Mouse (Mus musculus) CD8-positive naive resting alpha-beta T cell, adult 2 months (primary cell): ENCODE measurements around the gene Pck2.
A peak's percentile ranks its signal among the peaks of the same experiment; 100 is the strongest.

Experiments used
- DNase-seq, 2 experiments: peaks; one replicate each; pipeline ENCODE4 v3.0.0; 2022; ENCODE audit warnings: low read depth in 2 of 2, low spot score in 2 of 2

Pck2 gene

GRCm38 (mm10) chr14:55540067-55540786 is at the start of gene Pck2:
Pck2 (plus strand) TSS chr14:55540266.
- DNase-seq = peak in 1 of 2 experiments; percentile 34

- DNase-seq = peak; percentile 28 to 35
Measured at GRCm38 (mm10) chr14:55490361-55491201, 49.5 kb upstream of the Pck2 start, which contains the start of gene Carmil3. Carmil3 (plus strand) TSS chr14:55490651.

GRCm38 (mm10) chr14:55491291-55491833 is 48.7 kb upstream of the Pck2 start:
- DNase-seq = peak in 1 of 2 experiments; percentile 14

DNA sequence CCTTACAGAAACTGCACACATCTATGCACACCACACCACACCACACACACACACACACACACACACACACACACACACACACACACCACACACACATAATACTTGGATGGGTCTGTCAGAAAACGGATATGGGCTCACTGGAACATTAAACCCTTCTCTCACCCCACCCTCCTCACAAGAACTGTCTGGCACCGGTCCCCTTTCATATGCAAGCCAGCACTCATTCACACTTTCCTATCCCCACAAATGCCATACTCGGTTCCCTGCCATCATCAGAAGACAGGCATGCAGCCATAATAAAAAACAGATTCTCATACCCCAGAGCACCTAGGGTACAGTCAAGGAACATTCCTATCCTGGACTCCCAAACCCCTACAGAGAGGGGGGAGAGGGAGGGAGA is 48.0 kb upstream of the Pck2 start:
- DNase-seq = no peak

GRCm38 (mm10) chr14:55495509-55496240 is 44.4 kb upstream of the Pck2 start:
- DNase-seq = no peak

- DNase-seq = no peak
Measured at GRCm38 (mm10) chr14:55496761-55497448, 43.2 kb upstream of the Pck2 start.

DNA sequence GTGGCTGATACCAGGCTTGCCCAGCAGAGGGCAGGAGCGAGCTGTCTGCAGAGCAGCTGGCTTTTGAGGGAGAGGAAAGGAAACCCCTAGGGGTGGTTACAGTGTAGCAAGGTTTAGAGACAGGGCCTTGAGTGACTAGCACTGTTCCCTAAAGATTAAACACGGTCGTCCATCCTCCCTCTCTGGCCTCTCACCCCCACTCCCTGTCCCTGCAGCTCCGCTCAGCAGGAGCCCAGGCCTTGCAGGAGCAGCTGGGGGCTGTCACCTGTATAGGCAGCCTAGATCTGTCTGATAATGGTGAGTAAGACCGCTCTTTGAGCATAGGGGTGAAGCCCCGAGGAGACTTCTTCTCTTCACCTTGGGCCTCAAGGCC is 42.6 kb upstream of the Pck2 start:
- DNase-seq = peak; percentile 87 to 90

DNA sequence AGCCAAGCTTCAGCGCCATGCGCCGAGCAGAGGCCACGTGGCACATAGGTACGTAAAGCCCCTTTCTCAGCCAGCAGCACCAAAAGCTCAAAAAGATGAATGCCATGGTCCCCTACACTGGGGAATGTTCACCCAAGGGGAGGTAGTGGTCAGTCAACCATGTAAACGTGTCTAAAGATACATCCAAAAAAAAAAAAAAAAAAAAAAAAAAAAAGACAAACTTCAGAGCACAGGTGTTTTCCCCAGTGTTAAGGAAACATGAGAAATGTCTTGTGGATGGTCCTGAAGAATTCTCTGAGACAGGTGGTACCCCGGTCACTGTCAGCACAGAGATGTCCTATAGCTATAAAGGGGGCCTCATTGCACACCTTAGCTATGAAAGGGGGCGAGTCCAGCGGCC is 34.5 kb upstream of the Pck2 start:
- DNase-seq = no peak

DNA sequence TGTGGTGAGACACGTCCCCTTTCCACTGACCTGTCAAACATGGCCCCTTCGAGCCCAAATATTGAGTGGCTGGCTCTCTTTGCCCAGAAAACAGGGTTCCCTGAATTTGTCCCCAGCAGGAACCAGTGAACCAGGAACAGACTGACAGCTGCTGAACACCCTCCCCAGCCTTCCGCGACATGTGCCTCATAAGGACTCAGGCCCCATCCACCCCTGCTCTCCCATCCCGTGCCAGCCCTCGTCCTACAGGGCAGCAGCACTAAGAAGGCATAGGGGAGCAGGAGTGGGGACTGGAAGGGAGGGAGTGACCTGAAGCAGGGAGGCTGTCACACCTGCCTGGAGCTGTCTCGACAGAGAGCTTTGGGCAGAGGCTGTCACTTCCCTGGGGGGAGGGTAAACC is 32.3 kb upstream of the Pck2 start:
- no peak for DNase-seq

GRCm38 (mm10) chr14:55509540-55509939 is 30.5 kb upstream of the Pck2 start:
- no peak for DNase-seq

DNA sequence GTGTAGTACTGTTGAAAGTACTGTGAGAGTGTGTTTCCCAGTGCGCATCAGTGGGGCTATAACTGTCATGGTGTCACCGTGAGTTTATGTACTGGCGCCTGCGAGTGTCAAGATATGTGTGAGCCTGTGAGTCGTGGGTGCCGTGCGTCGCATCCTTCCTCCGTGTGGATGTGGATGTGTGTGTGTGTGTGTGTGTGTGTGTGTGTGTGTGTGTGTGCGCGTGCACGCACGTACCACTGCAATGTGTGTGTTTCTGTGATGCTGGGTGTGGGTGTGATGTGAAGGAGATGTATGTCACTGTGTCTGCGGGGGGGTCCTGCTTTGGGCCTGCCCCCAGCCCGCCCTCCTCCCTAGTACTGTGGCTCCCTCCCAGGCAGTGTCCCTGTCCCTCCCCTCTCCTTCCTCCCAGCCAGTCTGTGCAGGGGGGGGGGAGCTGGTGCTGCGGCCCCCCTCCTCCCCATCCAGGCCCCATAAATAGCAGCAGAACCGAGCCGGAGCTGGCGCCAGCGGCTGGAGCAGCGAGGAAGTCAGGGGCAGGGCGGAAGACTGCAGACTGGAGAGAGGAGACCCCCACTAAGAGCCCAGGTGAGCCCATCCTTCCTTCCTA is 29.8 kb upstream of the Pck2 start, which contains the start of gene Cpne6:
Cpne6 (plus strand) TSS at position 321 of the 607 bp plus-strand sequence.
- no peak for DNase-seq

DNA sequence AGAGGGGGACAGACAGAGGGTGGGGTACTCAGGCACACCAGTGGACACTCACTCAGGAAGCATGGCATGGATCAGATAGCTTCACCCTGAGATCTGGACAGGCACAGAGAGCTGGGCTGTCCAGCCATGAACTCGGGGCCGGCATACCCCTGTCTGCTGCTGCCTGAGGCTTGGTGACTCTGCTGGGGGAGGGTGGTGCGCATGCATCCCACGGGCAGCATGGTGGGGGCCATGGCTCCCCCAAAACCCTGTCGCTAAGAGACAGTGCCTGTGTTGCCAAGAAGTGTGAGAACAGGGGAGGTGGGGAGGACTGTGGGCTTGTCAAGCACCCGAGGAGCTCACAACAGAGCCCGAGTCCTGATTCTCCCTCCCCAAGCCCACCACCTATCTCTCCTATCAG is 29.0 kb upstream of the Pck2 start:
- no peak for DNase-seq

- DNase-seq = no peak
Measured at GRCm38 (mm10) chr14:55513927-55514326, 26.1 kb upstream of the Pck2 start.

GRCm38 (mm10) chr14:55515846-55516245 is 24.2 kb upstream of the Pck2 start:
- no peak for DNase-seq

GRCm38 (mm10) chr14:55518897-55519296 is 21.2 kb upstream of the Pck2 start:
- no peak for DNase-seq

- no peak for DNase-seq
Measured at GRCm38 (mm10) chr14:55519604-55520003, 20.5 kb upstream of the Pck2 start.

GRCm38 (mm10) chr14:55520451-55521361 is 19.4 kb upstream of the Pck2 start:
- no peak for DNase-seq

GRCm38 (mm10) chr14:55524062-55524461 is 16.0 kb upstream of the Pck2 start:
- DNase-seq = no peak

- DNase-seq = no peak
Measured at GRCm38 (mm10) chr14:55524785-55525184, 15.3 kb upstream of the Pck2 start, which contains the start of gene Nrl. Nrl (minus strand) TSS chr14:55524981.
